Mouse (Mus musculus) forebrain, postnatal 0 days (tissue): Measurements from ENCODE around the gene Skint6. TPM values are rescaled to one million over a fixed set of nuclear protein-coding genes. Genes with fewer than 3 reads are reported as not detected.

Source experiments
- ATAC-seq: fragments of 200-750 bp; cut with Nextera tagmentation; 2 replicates; pipeline ENCODE4 v1.8.0; 2017; ENCODE audit warnings: mild to moderate bottlenecking, moderate library complexity
- DNase-seq: peaks from one replicate; pipeline ENCODE4 v3.0.0-alpha.2; 2015
- H3K27ac ChIP-seq: fragments of 300-500 bp; sonication (generic); 2 replicates; pipeline ENCODE4 v1.5.1; 2014; ENCODE audit warnings: low read depth, mild to moderate bottlenecking, antibody characterized with exemption, low read length, moderate library complexity, mixed read lengths
- H3K27me3 ChIP-seq: fragments of 300-500 bp; sonication (generic); 2 replicates; pipeline ENCODE4 v1.6.1; 2014; ENCODE audit warnings: mild to moderate bottlenecking, low read length, mixed read lengths; ENCODE audit not compliant: insufficient read depth
- H3K36me3 ChIP-seq: fragments of 300-500 bp; sonication (generic); 2 replicates; pipeline ENCODE4 v1.6.1; 2014; ENCODE audit warnings: mild to moderate bottlenecking, moderate library complexity; ENCODE audit not compliant: insufficient read depth
- H3K4me1 ChIP-seq: fragments of 300-500 bp; sonication (generic); 2 replicates; pipeline ENCODE4 v1.6.1; 2014; ENCODE audit warnings: antibody characterized with exemption; ENCODE audit not compliant: insufficient read depth
- H3K4me2 ChIP-seq: fragments of 300-500 bp; sonication (generic); 2 replicates; pipeline ENCODE4 v1.6.1; 2014; ENCODE audit warnings: low read depth, mild to moderate bottlenecking, moderate library complexity
- H3K4me3 ChIP-seq: fragments of 300-500 bp; sonication (generic); 2 replicates; pipeline ENCODE4 v1.5.1; 2014; ENCODE audit warnings: low read depth, low read length, mixed read lengths
- H3K9ac ChIP-seq: fragments of 300-500 bp; sonication (generic); 2 replicates; pipeline ENCODE4 v1.6.1; 2014; ENCODE audit warnings: mild to moderate bottlenecking
- H3K9me3 ChIP-seq: fragments of 300-500 bp; sonication (generic); 2 replicates; pipeline ENCODE4 v1.6.1; 2016; ENCODE audit warnings: low read length
- CTCF ChIP-seq: sonication (generic); IDR thresholded peaks from 2 replicates; pipeline ENCODE4 v1.5.1; 2016; ENCODE audit warnings: antibody characterized with exemption, control low read depth, low read depth
- WGBS: fragments of 180-500 bp; shearing (Covaris S2); extraction: QIAGEN DNeasy Blood & Tissue Kit; methylation state at CpG from one replicate; pipeline ENCODE4 v1.1.7; 2014; 5-methylcytosine and 5-hydroxymethylcytosine counted together
- polyA plus RNA-seq: library from polyadenylated mRNA; unstranded; fragments of >200 nt; fragmentation: Nextera tagmentation; extraction: Ambion mirVana; gene quantifications from 2 replicates; pipeline ENCODE4 v1.2.1, GENCODE M21; 2015
- total RNA-seq: library from RNA; depleted of rRNA; stranded (reverse); fragments of >200 nt; gene quantifications from 2 replicates; pipeline ENCODE4 v1.2.3, GENCODE M21; 2014

Gene Skint6
- total and polyA plus RNA-seq, 2 experiments from 2014 or later: not detected

DNA sequence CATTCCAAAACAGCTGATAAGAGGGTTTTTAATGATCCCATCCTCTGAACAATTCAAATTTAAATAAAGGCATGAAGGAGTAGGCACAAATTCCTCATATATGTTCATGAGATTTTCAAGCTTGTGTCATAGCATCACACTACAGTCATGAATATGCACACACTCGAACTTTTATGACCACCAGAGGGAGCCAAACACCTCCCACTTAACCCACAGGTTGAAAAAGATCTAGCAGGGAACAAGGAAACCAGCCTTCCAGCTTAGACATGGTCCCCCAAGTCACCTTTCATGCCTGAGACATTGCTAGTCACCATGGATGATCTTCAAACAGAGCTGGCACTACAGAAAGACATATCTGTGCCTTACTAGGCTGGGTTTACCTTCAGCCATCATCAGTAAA is 496.1 kb downstream of the Skint6 start:
- TF ChIP-seq CTCF: no peak
- Histone ChIP-seq H3K27me3 (no peaks in the 10 kb centered on the region), H3K9ac (no peak overlapping the region), H3K36me3 (no peaks in the 10 kb centered on the region), H3K9me3 (peaks cover 25% of the 10 kb centered on the region; the same call in 1 of the 2 replicates), H3K4me1 (no peaks in the 10 kb centered on the region), H3K27ac (no peak overlapping the region), H3K4me2 (no peak overlapping the region), H3K4me3 (no peak overlapping the region)
- 4% methylated on average over 1 of the region's 1 CpGs for WGBS
- DNase-seq: no peak
- ATAC-seq: no peak

DNA sequence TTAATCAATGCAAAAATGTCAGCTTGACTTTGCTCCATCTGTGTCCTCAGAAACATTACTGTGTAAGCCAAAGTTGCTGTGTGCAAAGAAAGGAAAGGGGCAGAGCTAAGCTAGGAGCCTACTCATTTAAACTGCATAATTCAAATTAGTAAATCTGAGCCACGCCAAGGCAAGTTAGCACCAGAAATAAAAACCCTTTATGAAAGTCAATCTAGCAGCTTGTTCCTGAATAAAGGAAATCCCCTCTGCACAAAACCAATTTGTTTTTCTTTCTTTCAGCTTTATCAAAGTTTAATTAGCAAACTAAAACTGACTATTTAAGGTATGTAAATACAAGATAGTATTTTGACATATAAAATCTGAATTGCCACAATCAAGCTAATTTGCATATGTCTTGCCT is 512.0 kb downstream of the Skint6 start, which contains the start of gene Skint10:
TSS of gene Skint10 (minus strand) at position 101 of the 400 bp plus-strand sequence.
- Histone ChIP-seq H3K4me2 (no peak within 1 kb of the TSS), H3K27me3 (no peaks in the 10 kb centered on the region), H3K36me3 (no peaks in the 10 kb centered on the region), H3K9ac (no peak within 1 kb of the TSS), H3K9me3 (0 out of 2 replicates have a peak, but pooled peaks cover 10% of the 10 kb centered on the region), H3K4me1 (no peaks in the 10 kb centered on the region), H3K27ac (no peak within 1 kb of the TSS), H3K4me3 (no peak within 1 kb of the TSS)
- WGBS: 73% methylated on average over 1 of the region's 1 CpGs
- ATAC-seq (no peak), DNase-seq (no peak)
- TF ChIP-seq CTCF: no peak
